Mouse (Mus musculus) liver, embryonic 12.5 days (tissue): ENCODE results near the gene Srd5a1. TPM values are rescaled to one million over a fixed set of nuclear protein-coding genes. Genes with fewer than 3 reads are reported as not detected.
"Not testable (repeated sequence)": the region's sequence is repeated elsewhere in the genome, so short reads cannot be mapped to it uniquely, and the experiment has no call there.

Source experiments
- ATAC-seq: fragments of 200-750 bp; cut with Nextera tagmentation; 2 replicates; pipeline ENCODE4 v1.8.0; 2017; ENCODE audit warnings: moderate number of reproducible peaks, mild to moderate bottlenecking, moderate library complexity
- H3K27ac ChIP-seq: fragments of 300-500 bp; sonication (generic); 2 replicates; pipeline ENCODE4 v1.5.1; 2016; ENCODE audit warnings: mild to moderate bottlenecking
- H3K27me3 ChIP-seq: fragments of 300-500 bp; sonication (generic); replicated peaks from 2 replicates; pipeline ENCODE4 v1.6.1; 2016; ENCODE audit warnings: mild to moderate bottlenecking, moderate library complexity
- H3K36me3 ChIP-seq: fragments of 300-500 bp; sonication (generic); 2 replicates; pipeline ENCODE4 v1.6.1; 2016; ENCODE audit warnings: mild to moderate bottlenecking, moderate library complexity
- H3K4me1 ChIP-seq: fragments of 300-500 bp; sonication (generic); 2 replicates; pipeline ENCODE4 v1.6.1; 2016
- H3K4me2 ChIP-seq: fragments of 300-500 bp; sonication (generic); 2 replicates; pipeline ENCODE4 v1.6.1; 2016; ENCODE audit warnings: mild to moderate bottlenecking, moderate library complexity
- H3K4me3 ChIP-seq: fragments of 300-500 bp; sonication (generic); 2 replicates; pipeline ENCODE4 v1.5.1; 2016; ENCODE audit warnings: mild to moderate bottlenecking, moderate library complexity
- H3K9ac ChIP-seq: fragments of 300-500 bp; sonication (generic); 2 replicates; pipeline ENCODE4 v1.6.1; 2016; ENCODE audit warnings: mild to moderate bottlenecking, moderate library complexity
- H3K9me3 ChIP-seq: fragments of 300-500 bp; sonication (generic); replicated peaks from 2 replicates; pipeline ENCODE4 v1.6.1; 2016; ENCODE audit warnings: mild to moderate bottlenecking, moderate library complexity
- WGBS: fragments of 180-500 bp; shearing (Covaris S2); methylation state at CpG from one replicate; pipeline ENCODE4 v1.1.7; 2016; ENCODE audit not compliant: insufficient replicate concordance; 5-methylcytosine and 5-hydroxymethylcytosine counted together
- polyA plus RNA-seq: library from polyadenylated mRNA; unstranded; fragments of >200 nt; fragmentation: Nextera tagmentation; extraction: Ambion mirVana; gene quantifications from 2 replicates; pipeline ENCODE4 v1.2.1, GENCODE M21; 2016

Srd5a1 gene
- polyA plus RNA-seq, 1 experiment from 2014 or later = 6.0 TPM

DNA sequence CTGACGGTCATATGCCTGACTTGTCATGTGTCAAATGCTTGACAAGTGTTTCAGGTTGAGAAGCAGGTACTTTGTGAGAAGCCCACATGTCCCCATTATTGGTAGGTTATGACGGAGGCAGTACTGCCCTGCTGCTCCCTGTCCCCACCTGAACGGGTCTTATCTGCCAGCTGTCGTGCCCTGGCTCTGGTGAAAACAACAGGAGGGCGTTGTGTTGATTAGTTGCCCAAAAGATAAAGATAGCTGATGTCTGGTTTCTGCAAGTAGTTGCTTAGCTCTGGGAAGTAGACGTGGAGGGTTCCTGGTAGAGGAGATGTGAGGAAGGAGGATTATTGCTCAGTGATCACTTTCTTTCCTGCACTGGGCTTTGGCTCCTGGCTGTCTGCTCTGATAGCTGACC is 5.5 kb upstream of the Srd5a1 start:
- H3K9ac ChIP-seq = no peak overlapping the region
- no peaks in the 10 kb centered on the region for H3K9me3 ChIP-seq
- WGBS = 64% methylated on average over 6 of the region's 6 CpGs
- ATAC-seq = no peak
- H3K4me1 ChIP-seq = peaks cover 22% of the 10 kb centered on the region
- H3K36me3 ChIP-seq = peaks cover 84% of the 10 kb centered on the region
- no peak overlapping the region for H3K27ac ChIP-seq
- no peak overlapping the region for H3K4me2 ChIP-seq
- no peaks in the 10 kb centered on the region for H3K27me3 ChIP-seq
- H3K4me3 ChIP-seq = no peak overlapping the region

- ATAC-seq = no peak
- peaks cover 40% of the 10 kb centered on the region for H3K4me1 ChIP-seq
- peaks cover 41% of the 10 kb centered on the region for H3K36me3 ChIP-seq
- 0% methylated on average over 24 of the region's 24 CpGs for WGBS
- peak overlapping the region; percentile 84 for H3K9ac ChIP-seq
- H3K27me3 ChIP-seq = peaks cover 16% of the 10 kb centered on the region; the same call in 1 of the 2 replicates
- peak overlapping the region; percentile 93 for H3K4me2 ChIP-seq
- H3K27ac ChIP-seq = peak overlapping the region; percentile 38
- peak overlapping the region; percentile 81 for H3K4me3 ChIP-seq
- H3K9me3 ChIP-seq = no peaks in the 10 kb centered on the region
These were observed 918 bp upstream of the Srd5a1 start for GRCm38 (mm10) chr13:69612175-69612544.

GRCm38 (mm10) chr13:69610751-69611397 is 368 bp downstream of the Srd5a1 start:
- no peak for ATAC-seq
- Histone ChIP-seq H3K4me2 (peak overlapping the region; percentile 93), H3K4me3 (peak overlapping the region; percentile 81), H3K36me3 (peaks cover 28% of the 10 kb centered on the region), H3K9ac (peak overlapping the region; percentile 72), H3K27ac (peak overlapping the region; percentile 49; the same call in 1 of the 2 replicates), H3K4me1 (peaks cover 35% of the 10 kb centered on the region), H3K27me3 (peaks cover 16% of the 10 kb centered on the region; the same call in 1 of the 2 replicates), H3K9me3 (no peaks in the 10 kb centered on the region)
- 1% methylated on average over 40 of the region's 40 CpGs for WGBS

GRCm38 (mm10) chr13:69608734-69609133 is 2.5 kb downstream of the Srd5a1 start:
- 19% methylated on average over 8 of the region's 8 CpGs for WGBS
- no peak for ATAC-seq
- no peak overlapping the region for H3K9ac ChIP-seq
- no peak overlapping the region for H3K4me3 ChIP-seq
- peaks cover 8% of the 10 kb centered on the region for H3K36me3 ChIP-seq
- H3K4me1 ChIP-seq = peaks cover 32% of the 10 kb centered on the region
- peaks cover 16% of the 10 kb centered on the region; the same call in 1 of the 2 replicates for H3K27me3 ChIP-seq
- no peaks in the 10 kb centered on the region for H3K9me3 ChIP-seq
- H3K27ac ChIP-seq = no peak overlapping the region
- H3K4me2 ChIP-seq = no peak overlapping the region

DNA sequence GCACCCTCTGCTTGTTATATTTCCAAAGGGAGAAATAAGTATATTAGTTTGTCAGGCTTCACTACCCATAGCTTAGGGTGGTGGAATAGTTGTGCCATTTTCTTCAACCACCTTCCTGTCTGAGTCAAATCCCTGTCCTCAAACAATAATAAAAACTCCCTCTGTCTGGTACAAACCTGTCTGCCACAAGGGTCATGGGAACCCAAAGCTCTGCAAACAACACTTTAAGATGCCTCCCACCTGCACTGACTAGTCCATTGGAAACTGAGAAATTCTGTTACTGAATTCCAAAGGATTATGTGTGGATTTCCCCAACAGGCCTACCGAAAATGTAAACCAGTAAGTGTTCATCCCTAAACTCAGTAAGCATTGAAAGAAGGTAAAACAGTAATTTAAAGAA is 6.6 kb downstream of the Srd5a1 start:
- ATAC-seq = no peak
- Histone ChIP-seq H3K27ac (no peak overlapping the region), H3K4me1 (peaks cover 8% of the 10 kb centered on the region; the same call in 1 of the 2 replicates), H3K27me3 (peaks cover 6% of the 10 kb centered on the region; the same call in 1 of the 2 replicates), H3K4me3 (no peak overlapping the region), H3K9me3 (no peaks in the 10 kb centered on the region), H3K4me2 (no peak overlapping the region), H3K9ac (no peak overlapping the region), H3K36me3 (no peaks in the 10 kb centered on the region)
- 65% methylated on average over 1 of the region's 1 CpGs for WGBS

DNA sequence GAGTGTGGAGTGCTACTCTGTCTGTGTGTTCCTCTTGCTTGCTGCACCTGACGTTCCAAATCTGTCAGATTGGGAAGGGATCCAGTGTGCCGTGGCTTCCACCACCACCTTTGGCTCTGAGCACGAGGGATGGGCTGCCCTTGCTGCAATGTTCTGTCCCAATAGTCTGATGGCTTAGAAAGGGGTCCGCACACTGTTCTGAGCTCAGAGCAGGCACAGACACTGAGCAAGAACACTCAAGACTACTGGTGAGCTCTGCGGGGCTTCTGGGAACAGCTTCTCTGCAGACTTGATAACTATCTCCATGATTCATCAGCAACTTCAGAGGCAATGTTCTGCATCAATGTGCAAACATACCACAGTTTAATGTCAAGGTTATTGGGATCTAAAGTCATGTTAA is 9.9 kb downstream of the Srd5a1 start:
- Histone ChIP-seq H3K4me1 (no peaks in the 10 kb centered on the region), H3K27ac (no peak overlapping the region), H3K9ac (no peak overlapping the region), H3K4me2 (no peak overlapping the region), H3K9me3 (no peaks in the 10 kb centered on the region), H3K4me3 (no peak overlapping the region), H3K27me3 (no peaks in the 10 kb centered on the region), H3K36me3 (no peaks in the 10 kb centered on the region)
- 63% methylated on average over 5 of the region's 5 CpGs for WGBS
- ATAC-seq = no peak

DNA sequence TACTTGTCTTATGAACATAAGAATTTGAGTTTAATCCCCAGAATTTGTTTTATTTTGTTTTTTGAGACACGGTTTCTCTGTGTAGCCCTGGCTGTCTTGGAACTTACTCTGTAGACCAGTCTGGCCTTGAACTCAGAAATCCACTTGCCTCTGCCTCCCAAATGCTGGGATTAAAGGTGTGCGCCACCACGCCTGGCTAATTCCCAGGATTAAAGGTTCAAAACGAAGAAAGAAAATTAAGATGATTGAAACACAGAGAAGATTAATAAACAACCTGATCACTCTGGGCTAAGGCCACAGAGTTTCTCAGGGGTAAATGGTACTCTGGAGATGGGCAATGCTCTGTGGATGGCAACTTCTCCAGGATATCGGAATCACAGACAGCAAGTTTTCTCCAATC is 10.4 kb downstream of the Srd5a1 start:
- not testable (repeated sequence) for H3K4me2 ChIP-seq, H3K4me1 ChIP-seq, H3K9me3 ChIP-seq, H3K27me3 ChIP-seq, H3K36me3 ChIP-seq, H3K27ac ChIP-seq, H3K4me3 ChIP-seq, ATAC-seq, H3K9ac ChIP-seq
- WGBS = 79% methylated on average over 5 of the region's 5 CpGs

GRCm38 (mm10) chr13:69598867-69599266 is 12.4 kb downstream of the Srd5a1 start:
- WGBS = 78% methylated on average over 10 of the region's 10 CpGs
- Histone ChIP-seq H3K4me3 (no peak overlapping the region), H3K4me2 (no peak overlapping the region), H3K9ac (no peak overlapping the region), H3K4me1 (no peaks in the 10 kb centered on the region), H3K27me3 (no peaks in the 10 kb centered on the region), H3K36me3 (no peaks in the 10 kb centered on the region), H3K27ac (no peak overlapping the region), H3K9me3 (no peaks in the 10 kb centered on the region)
- ATAC-seq = no peak

- H3K9ac ChIP-seq = no peak overlapping the region
- H3K27ac ChIP-seq = no peak overlapping the region
- H3K4me2 ChIP-seq = no peak overlapping the region
- H3K4me3 ChIP-seq = no peak overlapping the region
- WGBS = 91% methylated on average over 2 of the region's 2 CpGs
- no peaks in the 10 kb centered on the region for H3K36me3 ChIP-seq
- no peaks in the 10 kb centered on the region for H3K4me1 ChIP-seq
- no peaks in the 10 kb centered on the region for H3K27me3 ChIP-seq
- ATAC-seq = no peak
- H3K9me3 ChIP-seq = no peaks in the 10 kb centered on the region
These were observed 14.7 kb downstream of the Srd5a1 start for GRCm38 (mm10) chr13:69596515-69596914.

DNA sequence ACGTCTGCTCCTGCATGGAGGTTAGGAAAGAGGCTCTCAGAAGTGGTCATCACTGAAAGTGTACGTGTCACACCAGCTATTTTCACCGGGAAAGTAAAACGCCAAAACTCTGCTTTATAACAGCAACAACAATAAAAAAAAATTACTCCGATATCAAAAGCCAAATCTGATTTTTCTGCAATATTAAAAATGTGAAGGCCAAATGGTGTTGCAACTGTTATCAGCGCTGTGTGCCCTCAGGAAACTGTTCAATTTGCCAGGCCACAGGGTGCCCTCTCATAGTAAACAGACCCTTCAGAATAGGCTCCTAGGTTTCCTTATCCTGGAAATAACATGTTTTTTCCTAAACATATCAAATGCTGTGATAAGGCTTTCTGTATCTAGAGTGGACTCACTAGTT is 15.3 kb downstream of the Srd5a1 start:
- 77% methylated on average over 6 of the region's 6 CpGs for WGBS
- Histone ChIP-seq H3K4me1 (no peaks in the 10 kb centered on the region), H3K9ac (no peak overlapping the region)

GRCm38 (mm10) chr13:69594577-69595256 is 16.5 kb downstream of the Srd5a1 start:
- ATAC-seq = no peak
- Histone ChIP-seq H3K4me1 (no peaks in the 10 kb centered on the region), H3K9ac (no peak overlapping the region), H3K4me3 (no peak overlapping the region), H3K4me2 (no peak overlapping the region), H3K36me3 (no peaks in the 10 kb centered on the region), H3K27me3 (no peaks in the 10 kb centered on the region), H3K27ac (no peak overlapping the region), H3K9me3 (no peaks in the 10 kb centered on the region)
- 64% methylated on average over 7 of the region's 7 CpGs for WGBS

More for the DNA sequence above, 15.3 kb downstream of the Srd5a1 start:
- Histone ChIP-seq H3K4me3 (no peak overlapping the region), H3K36me3 (no peaks in the 10 kb centered on the region), H3K27ac (no peak overlapping the region), H3K4me2 (no peak overlapping the region), H3K27me3 (no peaks in the 10 kb centered on the region), H3K9me3 (no peaks in the 10 kb centered on the region)
- no peak for ATAC-seq

DNA sequence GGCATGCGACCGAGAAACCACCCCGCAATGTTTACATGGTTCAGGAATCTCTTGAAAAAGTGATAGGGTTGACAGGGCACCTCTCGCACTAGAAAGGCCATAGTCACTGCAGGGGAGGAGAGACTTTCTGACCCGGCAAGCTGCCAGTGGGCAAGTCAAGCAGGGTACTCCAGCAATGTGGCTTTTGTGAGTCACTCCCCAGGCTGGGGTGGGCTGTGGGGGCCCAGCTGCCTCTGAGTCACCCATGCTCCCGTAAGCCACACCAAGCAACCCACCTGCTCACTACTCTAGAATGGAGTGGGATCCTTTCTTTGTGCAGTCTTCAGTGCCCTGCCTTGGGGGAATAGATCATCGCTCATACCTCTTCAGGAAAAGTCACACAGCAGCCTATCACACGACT is 17.8 kb downstream of the Srd5a1 start:
- Histone ChIP-seq H3K27ac (no peak overlapping the region), H3K4me1 (no peaks in the 10 kb centered on the region), H3K36me3 (no peaks in the 10 kb centered on the region), H3K4me3 (no peak overlapping the region), H3K27me3 (no peaks in the 10 kb centered on the region), H3K9ac (no peak overlapping the region), H3K4me2 (no peak overlapping the region), H3K9me3 (no peaks in the 10 kb centered on the region)
- no peak for ATAC-seq
- 70% methylated on average over 8 of the region's 8 CpGs for WGBS
